Mouse (Mus musculus) CD4-positive, CD25-positive, alpha-beta regulatory T cell, adult 4 months (primary cell): ENCODE results near the gene B3galnt1. TPM values are rescaled to one million over a fixed set of nuclear protein-coding genes. Genes with fewer than 3 reads are reported as not detected.

Source experiments
- ATAC-seq: one replicate; pipeline ENCODE4 v1.8.0; 2017
- polyA plus RNA-seq, 2 experiments: library from polyadenylated mRNA; unstranded; fragments of 100-300 nt; shearing (Covaris generic); gene quantifications; one replicate each; pipeline ENCODE4 v1.2.1; 2017

B3galnt1 gene
- polyA plus RNA-seq, 2 experiments from 2014 or later, result 0.16 TPM; not detected in 1

GRCm38 (mm10) chr3:69563406-69563805 is 35.4 kb downstream of the B3galnt1 start:
- no peak for ATAC-seq

- ATAC-seq, result no peak
These were observed 37.1 kb downstream of the B3galnt1 start for GRCm38 (mm10) chr3:69561686-69562085.

- no peak for ATAC-seq
These were observed 38.8 kb downstream of the B3galnt1 start for GRCm38 (mm10) chr3:69559975-69560330.

- no peak for ATAC-seq
These were observed 39.3 kb downstream of the B3galnt1 start for GRCm38 (mm10) chr3:69559316-69559974.

GRCm38 (mm10) chr3:69556092-69556778 is 42.5 kb downstream of the B3galnt1 start:
- ATAC-seq, result no peak

GRCm38 (mm10) chr3:69555511-69555910 is 43.2 kb downstream of the B3galnt1 start:
- no peak for ATAC-seq

- ATAC-seq, result no peak
These were observed 49.2 kb downstream of the B3galnt1 start for GRCm38 (mm10) chr3:69549602-69550001.

- no peak for ATAC-seq
These were observed 49.9 kb downstream of the B3galnt1 start for GRCm38 (mm10) chr3:69548704-69549455.

GRCm38 (mm10) chr3:69545017-69545416 is 53.7 kb downstream of the B3galnt1 start:
- peak; percentile 90 for ATAC-seq

GRCm38 (mm10) chr3:69543730-69544129 is 55.0 kb downstream of the B3galnt1 start:
- no peak for ATAC-seq

GRCm38 (mm10) chr3:69542962-69543361 is 55.8 kb downstream of the B3galnt1 start:
- ATAC-seq, result no peak

- ATAC-seq, result no peak
These were observed 62.7 kb downstream of the B3galnt1 start for GRCm38 (mm10) chr3:69535941-69536647.

GRCm38 (mm10) chr3:69535486-69535885 is 63.3 kb downstream of the B3galnt1 start:
- no peak for ATAC-seq

- no peak for ATAC-seq
These were observed 66.1 kb downstream of the B3galnt1 start for GRCm38 (mm10) chr3:69532687-69533086.

- no peak for ATAC-seq
These were observed 67.2 kb downstream of the B3galnt1 start for GRCm38 (mm10) chr3:69531511-69531910.

- ATAC-seq, result no peak
These were observed 69.2 kb downstream of the B3galnt1 start for GRCm38 (mm10) chr3:69529576-69529975.

- no peak for ATAC-seq
These were observed 71.4 kb downstream of the B3galnt1 start for GRCm38 (mm10) chr3:69527384-69527783.

GRCm38 (mm10) chr3:69525072-69525529 is 73.7 kb downstream of the B3galnt1 start:
- ATAC-seq, result peak; percentile 58

GRCm38 (mm10) chr3:69524356-69525071 is 74.2 kb downstream of the B3galnt1 start:
- ATAC-seq, result peak; percentile 69
